Mouse (Mus musculus): ENCODE measurements around the gene Zbtb12.

GRCm38 (mm10) chr17:34847192-34847591, 32.1 kb upstream of the Zbtb12 start:
- TF ChIP-seq POLR2A (IDR thresholded peaks at IDR 0.05; ENCODE audit: control insufficient read depth, extremely low read depth, insufficient read depth, low read length, poor library complexity) (no peak), CTCF (IDR thresholded peaks at IDR 0.05; ENCODE audit: borderline replicate concordance, control insufficient read depth, extremely low read depth, insufficient read depth, low read length, poor library complexity) (no peak)
